Mouse (Mus musculus): Measurements from ENCODE around the gene Slc9a2.
"Not testable (repeated sequence)": the region's sequence is repeated elsewhere in the genome, so short reads cannot be mapped to it uniquely, and the experiment has no call there.

Gene Slc9a2

DNA sequence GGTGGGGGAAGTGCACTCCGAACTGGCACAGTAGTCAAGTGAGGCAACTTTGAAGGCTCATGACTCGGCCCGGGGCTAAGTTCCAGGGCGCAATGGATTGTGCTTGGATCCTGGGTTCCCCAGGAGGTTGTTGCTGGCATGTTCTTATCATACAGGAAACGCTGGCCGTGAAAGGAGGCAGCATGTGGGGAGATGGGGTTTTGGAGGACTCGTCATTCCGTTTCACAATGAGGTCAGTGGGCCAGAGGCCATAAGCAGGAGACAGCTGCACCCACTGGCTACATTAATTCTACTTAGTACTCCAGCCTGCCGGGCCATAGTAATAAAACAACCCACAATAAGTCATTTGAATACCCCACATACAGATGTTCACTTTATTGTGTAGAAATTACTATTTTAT is 34.6 kb downstream of the Slc9a2 start:
- no peak for DNase-seq (ENCODE audit: low spot score in 2 of 2)

DNA sequence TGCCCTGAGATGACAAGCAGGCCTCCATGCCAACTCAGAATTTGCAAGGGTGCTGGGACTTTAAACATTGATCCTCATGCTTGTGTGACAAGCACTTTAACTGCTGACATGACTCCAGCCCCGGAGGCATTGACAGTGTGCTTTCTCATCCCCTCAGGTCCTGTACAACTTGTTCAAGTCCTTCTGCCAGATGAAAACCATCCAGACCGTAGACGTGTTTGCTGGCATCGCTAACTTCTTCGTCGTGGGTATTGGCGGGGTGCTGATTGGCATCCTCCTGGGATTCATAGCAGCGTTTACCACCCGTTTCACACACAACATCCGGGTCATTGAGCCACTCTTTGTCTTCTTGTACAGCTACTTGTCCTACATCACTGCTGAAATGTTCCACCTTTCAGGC is 45.7 kb downstream of the Slc9a2 start:
- no peak for DNase-seq (ENCODE audit: low spot score in 2 of 2)

DNA sequence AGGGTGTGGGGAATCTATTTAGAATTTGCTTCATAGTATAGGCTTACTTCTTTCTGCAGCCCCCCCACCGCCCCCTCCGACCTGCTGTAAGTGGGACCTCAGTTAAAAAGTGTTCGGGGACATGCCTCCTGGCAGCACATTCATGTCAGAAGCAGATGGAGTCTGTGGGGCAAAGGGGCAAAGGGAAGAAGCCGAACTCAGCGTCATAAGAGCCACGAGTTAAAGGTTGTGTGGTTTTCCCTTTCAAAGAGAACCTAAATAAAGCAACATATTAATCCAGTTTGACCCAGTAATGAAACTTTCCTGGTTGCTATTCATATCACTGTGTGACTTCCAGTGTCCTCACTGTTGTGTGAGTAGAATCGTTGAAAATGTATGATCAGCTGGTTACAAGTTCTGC is 47.0 kb downstream of the Slc9a2 start:
- DNase-seq (ENCODE audit: low spot score in 2 of 2), result no peak

DNA sequence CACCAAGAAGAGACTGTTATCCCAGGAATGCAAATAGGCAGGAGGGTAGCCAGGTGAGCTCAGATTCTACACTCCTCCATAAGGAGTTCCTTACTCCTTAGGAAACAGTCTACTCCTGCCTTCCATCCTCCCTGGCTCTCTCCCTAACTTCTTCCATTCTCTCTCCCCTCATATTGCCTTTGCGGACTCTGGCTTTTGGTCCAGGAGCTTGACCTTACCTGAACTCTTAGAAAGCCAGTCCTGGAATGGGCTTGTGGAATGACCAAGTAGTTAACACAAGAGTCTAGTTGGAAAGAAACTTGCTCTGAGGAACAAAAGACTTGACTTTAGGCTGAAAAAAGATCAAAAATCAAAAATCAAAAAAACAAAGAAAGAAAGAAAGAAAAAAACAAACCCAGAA is 48.3 kb downstream of the Slc9a2 start:
- DNase-seq (ENCODE audit: low spot score in 2 of 2), result no peak

DNA sequence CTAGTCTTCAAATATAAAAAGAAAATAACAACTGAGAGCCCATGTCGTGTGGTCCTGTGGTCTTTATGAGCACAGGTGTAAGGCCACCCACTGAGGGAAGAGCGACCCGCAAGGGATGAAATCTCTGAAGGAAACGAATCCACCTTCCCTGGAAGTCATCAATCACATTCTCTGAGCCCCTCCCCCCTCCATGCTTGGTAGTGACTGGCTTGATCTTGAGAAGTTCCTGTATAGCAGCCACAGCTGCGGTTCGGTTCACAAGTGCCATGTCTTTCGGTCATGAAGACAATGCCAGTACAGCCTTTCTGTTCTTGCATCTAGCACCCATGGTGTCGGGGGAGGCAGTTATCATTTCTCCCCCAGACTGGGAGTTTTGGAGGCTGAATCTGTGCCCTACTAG is 57.3 kb downstream of the Slc9a2 start:
- DNase-seq (ENCODE audit: low spot score in 2 of 2), result no peak

DNA sequence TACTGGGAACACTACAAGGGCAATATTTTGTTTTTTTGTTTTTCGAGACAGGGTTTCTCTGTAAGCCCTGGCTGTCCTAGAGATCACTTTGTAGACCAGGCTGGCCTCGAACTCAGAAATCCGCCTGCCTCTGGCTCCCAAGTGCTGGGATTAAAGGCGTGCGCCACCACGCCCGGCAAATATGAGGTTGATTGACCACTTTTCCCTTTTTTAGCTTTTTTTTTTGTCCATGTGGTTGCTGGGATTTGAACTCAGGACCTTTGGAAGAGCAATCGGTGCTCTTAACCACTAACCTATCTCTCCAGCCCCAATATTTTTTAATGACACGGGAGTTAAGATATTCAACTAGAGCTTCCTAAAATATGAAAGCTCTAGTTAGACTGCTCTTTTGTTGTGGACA is 57.9 kb downstream of the Slc9a2 start:
- DNase-seq (ENCODE audit: low spot score in 2 of 2), result not testable (repeated sequence)

DNA sequence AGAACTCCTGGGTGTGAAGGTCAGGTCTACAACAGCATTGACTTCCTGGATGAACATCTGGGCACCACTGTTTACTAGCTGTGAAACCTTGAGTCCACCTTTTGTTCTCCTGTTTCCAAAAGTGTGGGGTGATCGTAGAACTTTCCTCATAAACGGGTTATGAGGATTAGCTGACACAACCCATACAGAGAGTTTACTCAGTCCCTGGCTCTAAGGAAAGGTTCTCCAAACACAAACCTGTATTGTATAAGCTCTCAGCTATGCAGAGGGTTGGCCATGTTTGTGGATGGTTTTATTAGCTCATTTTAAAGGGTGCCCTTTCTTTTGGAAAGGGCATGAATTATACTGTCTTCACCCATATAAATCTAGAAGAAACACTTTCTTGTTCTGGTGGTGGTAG is 60.4 kb downstream of the Slc9a2 start:
- no peak for DNase-seq (ENCODE audit: low spot score in 2 of 2)

DNA sequence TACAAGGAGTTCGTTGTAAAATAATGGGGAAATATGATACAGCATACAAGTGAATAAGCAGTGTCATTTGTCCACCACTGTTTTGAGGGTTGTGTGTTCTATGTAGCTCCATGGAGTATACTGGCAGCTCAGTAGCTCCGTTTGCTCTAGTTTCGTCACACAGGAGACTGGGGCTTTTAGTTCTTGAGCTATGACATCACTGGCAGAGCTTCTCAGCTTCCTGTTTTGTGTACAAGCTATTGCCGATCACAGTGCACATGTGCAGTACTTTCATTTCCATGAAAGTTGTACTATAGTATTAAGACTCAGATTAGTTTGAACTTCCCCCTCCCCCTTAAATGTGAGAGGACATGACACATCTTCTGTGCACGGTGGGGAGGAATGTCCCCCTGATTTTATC is 65.7 kb downstream of the Slc9a2 start:
- DNase-seq (ENCODE audit: low spot score in 2 of 2), result no peak

DNA sequence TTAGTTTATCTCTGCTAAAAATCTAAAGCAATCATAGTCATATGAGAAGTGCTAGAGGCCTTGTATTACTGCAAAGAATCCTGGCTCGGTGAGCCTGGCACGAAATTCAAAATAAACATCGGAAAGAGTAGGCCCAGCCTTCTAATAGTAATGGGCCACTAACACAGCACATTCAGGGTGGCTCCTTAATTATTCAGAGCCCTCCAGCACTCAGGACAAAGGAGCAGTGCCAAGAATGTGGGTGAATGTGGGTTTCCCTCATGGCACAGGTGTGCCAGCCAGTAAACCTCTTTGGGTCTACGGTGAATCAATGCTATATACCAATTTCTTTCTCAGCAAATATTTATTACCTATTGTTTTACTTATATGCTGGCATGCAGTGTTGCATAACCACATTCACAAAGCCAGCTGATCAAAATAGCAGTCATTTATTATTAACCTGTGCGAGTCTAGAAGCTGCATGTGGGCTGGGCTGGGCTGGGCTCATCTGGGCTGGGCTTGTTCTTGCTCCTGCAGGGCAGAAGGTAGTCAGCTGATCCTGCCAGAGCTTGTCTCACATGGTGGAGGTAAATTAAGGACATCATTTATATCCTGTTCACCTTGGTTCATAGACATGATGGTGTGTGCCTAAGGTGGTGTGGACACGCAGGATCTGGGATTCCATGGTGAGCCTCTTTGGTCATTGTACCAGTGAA is 79.5 kb downstream of the Slc9a2 start:
- DNase-seq (ENCODE audit: low spot score in 2 of 2), result no peak

DNA sequence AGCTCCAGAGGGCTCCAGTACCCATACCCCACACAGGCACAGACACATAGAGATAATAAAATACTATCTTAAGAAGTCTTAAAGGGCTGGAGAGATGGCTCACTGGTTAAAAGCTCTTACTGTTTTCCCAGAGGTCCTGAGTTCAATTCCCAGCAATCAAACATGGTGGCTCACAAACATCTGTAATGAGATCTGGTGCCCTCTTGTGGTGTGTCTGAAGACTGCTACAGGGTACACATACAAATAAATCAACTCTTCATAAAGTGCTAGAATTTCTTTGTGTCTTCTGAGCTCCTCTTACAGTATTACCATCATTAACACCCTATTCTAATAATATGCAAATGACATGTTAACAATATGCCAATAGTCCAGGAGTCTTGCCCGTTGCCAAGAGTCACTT is 83.7 kb downstream of the Slc9a2 start:
- no peak for DNase-seq (ENCODE audit: low spot score in 2 of 2)

DNA sequence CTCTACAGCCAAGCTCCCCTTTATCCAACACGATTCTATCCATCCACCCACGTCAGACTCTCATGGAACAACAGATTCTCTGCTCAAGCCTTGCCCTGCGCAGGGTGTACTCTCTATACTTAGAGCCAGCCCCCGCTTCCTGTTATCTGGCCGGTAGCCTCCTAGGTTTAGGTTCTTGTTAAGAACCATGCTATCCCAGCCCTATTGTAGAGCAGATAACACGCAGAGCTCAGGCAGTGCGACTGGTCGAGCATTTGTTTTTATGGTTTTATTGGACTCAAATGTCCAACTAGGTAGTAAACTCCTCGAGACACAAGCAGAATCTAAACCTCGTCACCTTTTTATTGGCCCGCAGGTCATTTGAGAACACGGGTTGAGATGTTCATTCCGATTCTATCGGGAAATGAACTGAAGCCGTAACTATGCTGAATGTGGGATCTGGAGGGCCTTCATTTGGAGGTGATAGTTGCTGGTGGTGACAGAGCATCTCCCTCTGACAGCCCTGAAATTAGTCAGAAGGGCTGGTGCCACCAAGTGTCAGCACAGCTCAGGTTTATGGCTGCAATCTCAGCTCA is 84.4 kb downstream of the Slc9a2 start:
- DNase-seq (ENCODE audit: low spot score in 2 of 2), result no peak

DNA sequence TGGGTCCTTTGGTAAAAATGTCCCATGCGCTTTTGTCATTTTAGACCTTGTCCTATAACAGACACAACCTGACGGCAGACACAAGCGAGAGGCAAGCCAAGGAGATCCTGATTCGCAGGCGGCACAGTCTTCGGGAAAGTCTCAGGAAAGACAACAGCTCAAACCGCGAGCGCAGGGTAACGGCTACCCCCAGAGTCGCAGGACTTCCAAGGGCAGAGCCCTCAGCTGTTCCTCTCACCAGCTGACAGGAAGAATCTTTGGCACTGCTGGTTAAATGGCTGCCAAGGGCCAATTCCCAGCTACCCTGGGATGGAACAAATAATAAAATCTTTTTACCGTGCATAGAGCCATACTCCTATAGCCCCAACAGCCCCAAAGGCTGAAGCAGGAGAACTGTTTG is 85.1 kb downstream of the Slc9a2 start:
- DNase-seq (ENCODE audit: low spot score in 2 of 2), result no peak

DNA sequence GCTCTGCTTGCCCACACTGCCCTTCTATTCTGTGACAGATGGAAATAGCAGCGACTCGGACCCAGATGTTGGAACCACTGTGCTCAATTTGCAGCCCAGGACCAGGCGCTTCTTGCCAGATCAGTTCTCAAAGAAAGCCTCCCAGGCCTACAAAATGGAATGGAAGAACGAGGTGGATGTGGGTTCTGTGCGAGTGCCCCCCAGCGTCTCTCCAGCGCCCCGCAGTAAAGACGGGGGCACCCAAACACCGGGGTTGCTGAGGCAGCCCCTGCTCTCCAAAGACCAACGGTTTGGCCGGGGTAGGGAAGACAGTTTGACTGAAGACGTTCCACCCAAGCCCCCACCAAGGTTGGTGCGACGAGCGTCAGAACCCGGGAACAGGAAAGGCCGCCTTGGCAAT is 87.2 kb downstream of the Slc9a2 start:
- no peak for DNase-seq (ENCODE audit: low spot score in 2 of 2)

DNA sequence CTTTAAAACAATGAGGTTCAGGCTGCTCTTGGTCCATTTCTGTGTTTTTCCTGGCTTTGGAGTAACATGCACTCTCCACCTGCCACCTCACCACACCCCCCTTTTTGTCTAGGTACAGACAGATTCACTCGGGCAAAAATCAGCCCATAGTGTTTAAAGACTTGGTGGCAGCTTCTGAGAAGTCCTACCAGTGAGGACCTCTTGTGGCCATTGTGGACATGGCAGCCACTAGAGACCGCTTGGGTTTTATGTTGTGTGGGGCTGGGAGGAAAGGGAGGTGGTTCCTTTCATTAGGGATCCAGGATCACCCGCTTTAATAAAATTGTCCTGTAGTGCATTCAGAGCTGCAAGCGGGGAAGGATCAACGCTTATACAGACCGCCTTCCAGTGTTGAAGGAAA is 88.2 kb downstream of the Slc9a2 start:
- DNase-seq (ENCODE audit: low spot score in 2 of 2), result peak; percentile 50 to 55

DNA sequence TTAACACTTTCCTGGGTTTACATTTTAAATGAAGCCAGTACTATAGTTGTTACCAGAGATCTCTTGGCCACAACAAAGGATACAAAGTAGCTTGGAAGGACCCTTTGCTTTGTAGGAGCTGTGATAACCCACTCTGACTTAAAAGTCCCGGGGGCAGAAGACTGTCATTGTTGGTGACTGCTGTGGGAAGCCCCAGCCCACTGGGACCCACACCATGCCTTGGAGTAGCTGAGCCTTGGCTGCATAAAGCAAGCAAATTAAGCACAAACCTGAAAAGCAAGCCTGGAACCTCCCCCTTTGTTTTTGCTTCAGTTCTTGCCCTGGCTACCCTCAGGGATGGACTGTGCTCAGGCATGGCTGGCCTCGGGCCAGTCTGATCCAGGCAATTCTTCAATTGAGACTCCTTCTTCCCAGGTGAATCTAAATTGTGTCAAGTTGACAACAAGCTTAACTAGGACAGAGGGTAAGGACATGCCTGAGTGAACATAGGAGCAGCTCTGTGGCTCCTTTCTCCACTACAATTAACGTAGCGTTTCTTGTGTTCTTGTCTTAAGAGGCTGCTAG is 89.0 kb downstream of the Slc9a2 start:
- DNase-seq (ENCODE audit: low spot score in 2 of 2), result no peak

DNA sequence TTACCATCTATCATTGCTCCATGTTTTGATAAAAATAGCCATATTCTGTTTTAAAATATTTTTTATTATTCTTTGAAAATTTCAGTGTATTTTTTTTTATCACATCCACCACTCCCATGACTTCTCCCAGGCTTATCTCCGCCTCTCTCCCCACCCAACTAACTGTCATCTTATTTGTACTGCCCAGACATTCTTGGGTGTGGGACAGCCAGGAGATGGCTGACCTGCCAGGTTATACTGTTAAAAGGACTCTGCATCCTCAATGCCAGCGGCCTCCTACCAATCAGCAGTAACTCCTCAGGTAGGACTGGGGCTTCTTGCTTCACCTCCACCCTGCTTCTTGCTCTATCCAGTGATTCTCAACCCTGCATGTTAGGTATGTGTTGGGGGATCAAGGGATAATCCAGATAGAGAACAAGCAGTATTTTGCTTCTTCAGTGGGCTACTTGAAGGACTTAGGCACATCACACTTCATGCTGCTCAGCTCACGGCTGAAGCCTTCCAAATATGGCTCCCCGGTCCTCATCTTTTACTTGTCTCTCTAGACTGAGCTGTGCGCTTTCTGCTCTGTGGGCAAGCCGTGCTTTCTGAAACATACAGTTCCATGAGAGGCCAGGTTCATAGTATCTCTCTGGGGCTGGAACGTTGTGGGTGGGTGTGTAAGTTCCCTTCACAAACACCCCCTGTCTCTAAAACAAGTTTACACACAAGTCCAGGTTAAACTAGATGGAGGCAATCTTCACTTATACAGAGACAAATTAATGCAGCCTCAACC is 91.0 kb downstream of the Slc9a2 start:
- no peak for DNase-seq (ENCODE audit: low spot score in 2 of 2)

DNA sequence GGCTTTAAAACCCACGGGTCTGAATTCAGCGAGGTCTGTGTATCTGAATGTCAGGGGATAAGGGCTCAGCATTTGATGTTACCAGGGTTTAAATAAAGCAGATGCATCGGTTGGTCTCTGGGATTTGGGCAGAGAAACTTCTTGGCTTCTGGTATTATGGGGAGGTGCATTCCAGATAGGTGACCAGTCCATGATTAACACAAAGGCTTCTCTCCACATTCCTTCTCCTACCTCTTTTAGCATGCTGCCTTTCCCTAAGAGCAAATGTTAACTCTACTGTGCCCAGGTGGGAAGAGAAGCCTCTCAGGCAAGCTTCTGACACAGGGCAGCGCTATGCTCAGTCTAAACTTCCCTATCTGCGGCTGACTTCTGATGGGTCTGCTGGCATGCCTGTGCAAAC is 92.9 kb downstream of the Slc9a2 start:
- no peak for DNase-seq (ENCODE audit: low spot score in 2 of 2)

DNA sequence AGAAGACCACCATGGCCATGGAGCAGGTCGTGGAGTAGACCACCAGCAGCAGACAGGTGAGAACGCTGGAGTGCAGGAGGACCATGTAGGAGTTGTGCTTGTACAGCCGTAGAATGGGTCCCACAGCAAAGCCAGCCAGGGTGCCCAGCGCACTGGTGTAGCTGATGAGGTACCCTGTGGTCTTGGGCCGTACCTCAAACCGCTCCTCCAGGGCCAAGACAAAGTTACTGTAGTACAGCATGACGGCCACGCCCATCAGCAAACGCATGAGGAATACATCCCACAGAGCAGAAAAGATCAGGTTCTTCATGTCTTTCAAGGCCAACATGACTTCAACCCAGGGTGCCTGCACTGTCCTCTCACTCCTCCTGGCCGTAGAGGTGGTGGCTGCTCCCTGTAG is 93.7 kb downstream of the Slc9a2 start:
- DNase-seq (ENCODE audit: low spot score in 2 of 2), result no peak

DNA sequence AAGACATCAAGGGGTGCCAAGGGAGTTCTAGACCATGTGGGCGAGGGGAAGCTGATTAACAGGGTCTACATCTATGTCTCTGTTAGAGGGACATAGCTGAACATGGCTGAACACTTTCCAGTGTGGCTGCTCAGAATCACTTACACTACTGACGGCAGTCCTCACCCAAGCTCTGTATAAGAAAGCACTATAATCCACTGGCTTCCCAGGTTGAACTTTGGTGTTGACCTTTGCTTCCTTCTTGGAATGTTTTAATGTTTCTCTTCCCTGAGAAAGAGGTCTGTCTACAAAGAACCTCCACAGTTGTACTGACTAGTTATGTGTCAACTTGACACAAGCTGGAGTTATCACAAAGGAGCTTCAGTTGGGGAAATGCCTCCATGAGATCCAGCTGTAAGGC is 95.7 kb downstream of the Slc9a2 start:
- no peak for DNase-seq (ENCODE audit: low spot score in 2 of 2)

DNA sequence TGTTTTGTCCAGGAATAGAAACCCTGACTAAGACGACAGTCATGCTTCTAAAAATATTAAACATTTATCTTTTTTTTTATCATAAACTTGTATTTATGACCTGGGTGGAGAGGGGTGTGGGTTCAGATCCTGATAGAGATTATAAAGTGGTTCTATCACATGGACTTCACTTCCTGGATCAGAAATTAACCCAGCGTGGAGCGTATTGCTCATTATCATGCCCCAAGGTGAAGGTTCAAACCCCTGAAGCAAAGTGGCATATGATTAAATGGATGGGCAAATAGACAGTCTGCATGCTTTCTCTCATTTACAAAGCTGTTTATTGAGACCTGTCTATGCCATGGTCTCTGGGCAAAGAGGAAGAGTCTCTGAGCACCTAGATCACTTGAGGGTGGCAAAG is 96.4 kb downstream of the Slc9a2 start:
- DNase-seq (ENCODE audit: low spot score in 2 of 2), result no peak

DNA sequence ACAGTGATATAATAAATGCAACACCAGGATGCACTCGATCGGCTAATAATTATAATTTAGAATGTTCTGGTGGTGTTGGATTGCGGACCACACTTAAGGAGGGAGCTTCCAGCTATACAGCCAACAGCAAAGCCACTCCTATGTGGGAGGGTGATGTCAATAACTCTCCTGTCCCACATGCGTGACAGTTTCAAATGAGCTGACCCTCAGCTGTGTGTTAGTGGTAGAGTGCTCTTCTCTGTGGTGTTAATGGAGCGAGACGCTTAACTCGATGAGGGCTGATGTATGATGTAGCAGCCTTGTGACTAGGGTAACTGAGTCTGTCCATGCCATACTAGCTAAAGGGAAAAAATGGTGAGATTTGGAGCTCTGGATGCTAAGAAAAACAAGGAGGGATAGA is 103.1 kb downstream of the Slc9a2 start:
- DNase-seq (ENCODE audit: low spot score in 2 of 2), result no peak

DNA sequence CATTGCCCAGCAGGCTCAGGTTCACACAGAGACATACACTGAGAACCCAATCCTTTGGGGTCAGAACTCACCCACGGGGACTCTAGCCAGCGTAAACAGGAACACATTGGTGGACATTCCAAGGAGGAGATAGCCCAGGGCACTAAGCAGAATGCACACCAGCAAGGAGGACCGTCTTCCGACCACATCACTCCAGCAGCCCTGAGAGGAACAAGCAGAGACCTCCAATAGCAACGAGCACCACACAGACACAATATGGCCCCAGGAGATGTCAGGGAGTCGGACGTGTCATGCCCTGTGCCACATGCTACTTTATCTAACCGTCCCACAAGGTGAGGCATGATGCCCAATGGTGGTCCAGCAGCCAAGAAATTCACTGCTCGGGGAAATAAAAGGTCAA is 103.9 kb downstream of the Slc9a2 start:
- no peak for DNase-seq (ENCODE audit: low spot score in 2 of 2)

DNA sequence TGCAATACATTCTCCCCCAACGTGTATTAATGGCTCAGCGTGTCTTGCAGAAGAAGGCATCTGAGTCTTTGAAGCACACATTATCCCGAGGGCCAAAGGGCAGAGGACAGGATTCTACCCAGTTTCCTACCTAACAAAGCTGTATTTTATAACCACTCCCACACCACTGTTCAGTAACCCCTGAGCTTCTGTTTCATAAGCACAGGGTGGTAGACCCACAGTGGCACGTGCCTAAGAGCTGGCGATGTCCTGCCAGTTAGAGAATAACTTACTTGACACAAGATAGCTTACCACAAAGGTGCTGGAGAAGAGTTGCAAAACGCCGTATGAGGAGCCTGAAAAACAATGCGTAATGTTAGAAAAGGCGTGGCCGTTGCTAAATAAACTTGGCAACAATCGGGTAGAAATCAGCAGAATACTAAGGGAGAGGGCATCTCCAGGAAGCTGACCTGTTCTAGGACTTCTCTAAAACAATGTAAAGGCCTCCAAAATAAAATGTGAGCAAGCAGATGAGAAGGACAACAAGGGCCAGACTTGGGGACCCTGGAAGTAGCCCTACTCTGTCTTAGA is 105.6 kb downstream of the Slc9a2 start:
- no peak for DNase-seq (ENCODE audit: low spot score in 2 of 2)

Data from right cerebral cortex, adult 2 months (tissue).